Mouse (Mus musculus): Measurements from ENCODE around the gene Oas3.
"Not testable (repeated sequence)": the region's sequence is repeated elsewhere in the genome, so short reads cannot be mapped to it uniquely, and the experiment has no call there.

Oas3 gene

DNA sequence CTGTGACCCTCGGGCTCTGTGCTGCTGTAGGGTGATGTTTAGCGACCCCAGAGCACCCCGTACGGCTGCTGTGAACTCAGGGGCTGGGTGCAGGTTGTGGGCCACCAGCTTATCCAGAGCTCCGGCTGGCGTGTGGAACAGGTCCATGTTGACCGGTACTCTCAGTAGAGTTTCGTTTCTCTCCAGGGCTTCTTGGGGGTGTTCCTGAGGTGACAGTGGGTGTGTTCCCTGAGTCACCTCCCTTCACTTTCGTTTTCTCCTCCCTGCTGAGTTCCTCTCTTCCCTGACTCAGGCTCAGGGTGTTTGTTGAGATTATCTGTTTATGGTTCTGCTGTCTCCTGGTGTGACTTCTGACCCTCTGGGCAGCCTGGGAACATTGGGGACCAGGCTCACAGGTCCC lies at the start of gene Oas3:
TSS of gene Oas3 (minus strand) at position 184 of the 400 bp plus-strand sequence.
- DNase-seq (ENCODE audit: low read depth): no peak

DNA sequence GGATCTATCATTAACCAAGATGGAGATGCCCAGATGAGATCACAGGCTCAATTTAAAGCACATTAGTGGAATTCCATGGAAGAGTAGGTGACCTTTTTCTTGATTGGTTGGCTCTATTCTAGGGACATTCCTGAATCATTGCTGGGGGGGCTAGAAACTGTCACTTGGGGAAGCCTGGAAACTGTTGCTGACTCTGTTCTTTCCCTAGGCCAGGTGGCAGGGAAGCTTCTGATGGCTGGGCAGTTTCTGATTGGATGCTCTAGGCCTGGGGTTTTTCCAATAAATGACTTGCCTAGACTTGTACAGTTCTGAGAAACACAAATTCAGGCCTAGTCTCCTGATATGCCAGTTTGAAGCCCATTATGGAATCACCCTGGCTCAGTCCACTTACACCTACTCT lies 41.5 kb upstream of the Oas3 start:
- DNase-seq (ENCODE audit: low read depth): no peak

DNA sequence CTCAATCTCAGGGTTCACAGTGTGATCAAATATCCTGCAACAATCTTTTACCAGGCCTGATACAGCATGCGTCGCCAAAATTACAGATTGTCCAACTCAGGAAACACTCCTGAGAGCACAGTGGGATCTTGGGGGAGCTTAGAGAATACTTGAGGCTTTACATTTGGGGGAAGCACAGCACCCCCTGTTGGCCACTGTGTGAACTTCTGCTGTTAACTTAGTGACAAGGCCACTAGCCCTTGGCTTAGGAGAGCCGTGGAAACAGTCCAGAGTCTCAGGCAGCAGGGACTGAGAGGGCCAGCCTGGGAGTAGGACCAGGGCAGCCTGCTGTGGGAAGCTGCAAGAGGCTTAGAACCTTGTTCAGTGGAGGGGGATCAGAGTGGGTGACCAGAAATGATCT lies 38.5 kb upstream of the Oas3 start:
- peak; percentile 33 for DNase-seq (ENCODE audit: low read depth)

DNA sequence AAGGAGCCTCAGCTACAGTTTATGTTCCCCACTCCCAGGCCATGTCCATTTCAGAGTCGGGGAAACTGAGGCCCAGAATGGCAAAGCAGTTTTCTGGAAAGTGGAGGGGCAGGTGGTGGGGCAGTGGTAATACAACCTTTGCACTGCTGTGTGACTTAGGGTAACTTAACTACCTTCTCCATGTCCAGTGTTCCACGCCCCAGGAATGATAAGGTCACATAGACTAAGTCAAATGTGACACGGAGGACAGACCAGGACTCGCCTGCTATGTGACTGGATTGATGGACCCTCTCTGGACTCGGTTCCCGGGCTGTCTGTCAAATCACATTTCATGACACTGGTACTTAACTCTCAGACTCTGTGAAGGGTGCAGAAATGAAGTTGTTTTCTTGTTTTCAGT lies 35.6 kb upstream of the Oas3 start:
- DNase-seq (ENCODE audit: low read depth): no peak

DNA sequence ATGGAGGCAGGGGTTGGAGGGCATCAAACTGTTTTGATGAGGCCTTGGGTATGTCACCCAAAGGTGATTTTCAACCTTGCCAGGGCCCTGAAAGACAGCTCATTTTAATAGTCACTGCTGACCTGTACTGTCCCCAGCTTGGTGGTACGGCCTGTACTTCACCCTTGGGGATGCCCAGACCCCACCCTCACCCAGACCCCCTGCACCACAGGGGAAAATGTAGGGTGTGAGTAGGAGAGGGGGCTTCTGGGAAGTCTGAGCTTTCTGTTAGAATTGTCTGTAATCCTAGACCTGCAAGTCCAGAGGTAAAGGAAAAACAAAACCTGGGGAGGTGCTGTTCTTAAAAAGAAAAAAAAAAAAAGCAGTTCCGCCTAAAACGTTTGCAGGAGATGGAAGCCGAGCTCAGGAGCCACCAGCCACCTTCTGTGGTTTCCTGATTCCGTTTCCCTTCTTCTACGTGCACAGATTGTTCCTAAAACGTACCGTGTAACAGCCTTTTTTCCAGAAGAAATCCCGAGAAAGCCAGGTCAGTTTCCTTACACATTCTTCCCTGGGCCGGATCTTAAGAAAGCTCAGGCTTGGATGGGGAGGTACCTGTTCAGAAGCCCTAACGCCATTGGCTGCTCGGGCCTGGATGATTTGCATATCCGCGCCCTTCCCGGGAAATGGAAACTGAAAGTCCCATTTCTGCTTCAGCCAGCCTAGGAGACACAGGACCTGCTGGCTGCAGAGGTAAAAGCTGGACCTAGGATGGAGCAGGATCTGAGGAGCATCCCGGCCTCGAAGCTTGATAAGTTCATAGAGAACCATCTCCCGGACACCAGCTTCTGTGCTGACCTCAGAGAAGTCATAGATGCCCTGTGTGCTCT lies 34.7 kb upstream of the Oas3 start, which contains the start of gene Oas1c:
TSS of gene Oas1c (minus strand) at position 564 of the 869 bp plus-strand sequence.
- peak; percentile 92 for DNase-seq (ENCODE audit: low read depth)

DNA sequence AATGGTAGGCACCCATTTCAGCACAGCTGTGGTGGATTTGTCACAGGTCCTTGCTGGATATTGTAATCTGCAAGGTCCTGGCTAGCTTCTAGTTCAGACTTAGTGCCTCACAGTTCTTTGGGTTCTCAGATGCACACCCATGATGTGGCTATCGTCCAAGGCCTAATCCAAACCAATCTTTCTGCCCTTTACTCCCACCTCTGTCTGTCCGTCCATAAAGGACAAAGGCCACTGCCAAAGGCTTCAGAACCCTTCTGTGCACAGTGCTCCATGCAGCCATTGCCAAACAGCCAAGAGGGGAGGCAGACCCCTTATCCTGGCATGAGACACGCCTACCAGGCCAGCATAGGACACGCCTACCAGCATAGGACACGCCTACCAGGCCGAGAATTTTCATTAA lies 31.7 kb upstream of the Oas3 start:
- DNase-seq (ENCODE audit: low read depth): no peak

DNA sequence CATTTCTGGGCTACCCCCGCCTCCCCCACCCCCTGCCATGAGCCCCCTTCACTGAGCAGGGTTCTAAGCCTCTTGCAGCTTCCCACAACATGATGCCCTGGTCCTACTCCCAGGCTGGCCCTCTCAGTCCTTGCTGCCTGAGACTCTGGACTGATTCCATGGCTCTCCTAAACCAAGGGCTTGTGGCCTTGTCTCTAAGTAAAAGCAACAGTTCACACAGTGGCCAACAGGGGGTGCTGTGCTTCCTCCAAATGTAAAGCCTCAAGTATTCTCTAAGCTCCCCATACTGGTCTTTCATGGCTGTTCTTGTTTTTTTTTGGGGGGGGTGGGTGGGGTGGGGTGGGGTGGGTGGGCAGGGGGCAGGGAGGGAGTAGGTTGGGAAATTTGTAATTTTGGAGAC lies 29.0 kb upstream of the Oas3 start:
- peak; percentile 78 for DNase-seq (ENCODE audit: low read depth)

DNA sequence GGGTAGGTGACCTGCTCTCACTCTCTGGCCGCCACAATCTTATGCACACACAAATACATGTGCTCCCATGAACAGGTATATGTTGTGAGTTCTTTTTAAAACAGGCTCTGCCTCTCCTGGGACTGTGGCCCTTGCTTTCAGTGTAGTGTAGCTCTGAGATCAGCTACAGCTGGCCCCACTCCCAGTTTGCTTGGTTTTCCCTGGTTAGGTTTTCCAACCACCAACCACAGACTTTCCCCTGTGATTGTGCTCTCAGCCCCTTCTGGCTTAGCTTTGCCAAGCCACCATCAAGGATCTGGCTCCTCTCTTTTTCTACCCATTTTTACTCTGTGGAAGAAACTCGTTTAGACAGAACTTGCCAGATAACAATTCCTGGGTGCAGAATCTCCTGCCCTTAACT lies 26.1 kb upstream of the Oas3 start:
- no peak for DNase-seq (ENCODE audit: low read depth)

DNA sequence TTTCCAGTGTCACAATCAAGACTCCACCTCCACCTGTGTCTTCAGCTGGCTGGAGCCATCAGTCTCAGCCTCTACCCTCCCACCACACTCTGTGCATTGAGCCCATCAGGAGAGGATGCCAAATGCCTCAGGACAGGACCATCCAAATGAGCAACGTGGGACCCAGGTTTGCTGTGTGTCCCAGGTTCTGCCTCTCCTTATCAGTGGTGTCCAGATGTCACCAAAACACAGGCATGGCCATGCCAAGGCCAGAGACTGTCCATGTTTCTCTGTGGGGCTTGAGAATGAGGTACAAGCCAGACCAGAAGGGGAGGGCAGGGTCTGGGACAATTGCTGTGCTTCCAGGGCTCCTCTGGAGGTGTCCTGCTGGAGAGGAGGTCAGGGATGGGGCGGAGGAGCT lies 21.5 kb upstream of the Oas3 start:
- DNase-seq (ENCODE audit: low read depth): not testable (repeated sequence)

DNA sequence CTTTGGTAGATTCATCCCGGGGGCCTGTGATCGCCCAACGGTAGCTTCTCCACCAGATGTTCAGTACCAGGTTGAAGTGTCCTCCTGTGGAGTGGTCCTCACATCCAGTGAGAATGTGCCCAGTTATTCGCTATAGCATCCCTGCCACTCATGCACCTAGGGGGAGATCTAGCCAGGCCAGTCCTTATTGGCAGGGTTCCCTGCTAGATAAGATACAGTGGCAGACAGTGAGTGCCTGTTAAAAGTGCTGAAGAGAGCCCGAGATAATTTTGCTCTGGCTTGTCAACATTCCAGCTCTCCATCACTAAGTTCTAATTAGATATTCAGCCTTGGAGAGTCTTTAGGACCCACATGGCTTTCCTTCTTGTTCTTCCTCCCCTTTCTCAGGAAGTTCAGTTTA lies 20.7 kb upstream of the Oas3 start:
- not testable (repeated sequence) for DNase-seq (ENCODE audit: low read depth)

DNA sequence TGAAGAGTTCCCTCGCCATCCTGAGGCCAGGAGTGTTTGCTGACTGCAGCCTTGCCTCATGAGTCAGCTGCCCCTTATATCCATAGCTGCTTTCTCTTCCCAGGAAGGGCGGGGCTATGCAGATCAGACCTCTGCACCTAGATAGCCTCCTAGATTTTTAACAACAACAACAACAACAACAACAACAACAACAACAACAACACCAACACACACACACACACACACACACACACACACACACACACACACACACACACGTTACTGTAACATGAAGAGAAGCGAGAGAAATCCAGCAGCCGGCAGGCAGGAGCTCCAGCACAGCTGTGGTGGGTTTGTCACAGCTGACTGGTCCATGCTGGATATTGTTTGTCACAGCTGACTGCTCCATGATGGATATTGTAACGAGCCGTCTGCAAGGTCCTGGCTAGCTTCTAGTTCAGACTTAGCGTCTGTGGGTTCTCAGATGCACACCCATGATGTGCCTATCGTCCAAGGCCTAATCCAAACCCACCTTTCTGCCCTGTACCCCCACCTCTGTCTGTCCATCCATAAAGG lies 18.1 kb upstream of the Oas3 start, which contains the start of gene Oas1e:
TSS of gene Oas1e (minus strand) at position 51 of the 555 bp plus-strand sequence.
- not testable (repeated sequence) for DNase-seq (ENCODE audit: low read depth)

DNA sequence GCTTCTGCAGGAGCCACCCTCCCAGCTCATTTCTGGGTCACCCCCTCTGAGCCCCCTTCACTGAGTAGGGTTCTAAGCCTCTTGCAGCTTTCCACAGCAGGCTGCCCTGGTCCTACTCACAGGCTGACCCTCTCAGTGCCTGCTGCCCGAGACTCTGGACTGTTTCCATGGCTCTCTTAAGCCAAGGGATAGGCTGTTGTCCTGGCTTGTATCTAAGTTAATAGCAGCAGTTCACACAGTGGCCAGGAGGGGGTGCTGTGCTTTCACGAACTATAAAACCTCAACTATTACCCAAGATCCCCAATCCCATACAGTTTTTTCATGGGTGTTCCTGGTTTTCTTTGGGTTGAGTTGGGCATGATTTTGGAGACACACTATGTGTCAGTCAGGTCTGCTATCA lies 15.6 kb upstream of the Oas3 start:
- DNase-seq (ENCODE audit: low read depth): peak; percentile 73

DNA sequence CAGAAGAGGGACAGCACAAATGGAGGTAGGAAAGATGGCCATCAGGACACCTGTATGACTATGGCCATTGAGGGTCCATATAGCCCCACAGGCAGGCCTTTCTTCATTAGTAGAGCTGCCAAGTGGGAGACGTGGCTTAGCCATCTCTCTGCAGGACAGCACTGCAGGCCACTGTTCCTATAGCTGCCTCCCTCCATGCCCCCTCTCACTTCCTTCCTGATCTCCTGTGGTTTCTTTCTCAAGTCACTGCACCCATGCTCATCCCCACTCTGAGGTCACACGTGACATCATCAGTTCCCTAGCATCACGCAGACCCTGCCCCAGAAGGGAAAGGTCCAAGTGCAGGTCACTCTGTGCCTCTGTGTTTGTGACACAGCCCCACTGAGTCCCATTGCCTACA lies 9.6 kb upstream of the Oas3 start:
- DNase-seq (ENCODE audit: low read depth): no peak

DNA sequence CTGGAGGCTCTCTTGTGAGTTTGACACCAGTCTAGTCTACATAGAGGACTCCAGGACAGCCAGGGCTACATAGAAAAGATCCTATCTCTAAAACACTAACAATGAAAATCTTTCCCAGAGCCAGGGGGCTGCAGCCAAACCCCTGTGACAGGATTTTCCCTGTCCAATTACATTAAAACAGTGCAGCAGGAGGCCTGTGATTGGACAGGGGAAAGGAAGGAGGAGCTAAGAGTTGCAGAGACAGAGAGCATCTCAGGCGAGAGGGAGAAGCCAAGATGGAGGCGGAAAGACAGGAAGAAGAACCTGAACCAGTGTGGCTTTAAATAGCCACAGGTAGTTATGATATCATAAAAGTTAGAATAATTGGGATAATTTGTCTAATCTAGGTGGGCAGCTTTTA lies 5.0 kb upstream of the Oas3 start:
- no peak for DNase-seq (ENCODE audit: low read depth)

DNA sequence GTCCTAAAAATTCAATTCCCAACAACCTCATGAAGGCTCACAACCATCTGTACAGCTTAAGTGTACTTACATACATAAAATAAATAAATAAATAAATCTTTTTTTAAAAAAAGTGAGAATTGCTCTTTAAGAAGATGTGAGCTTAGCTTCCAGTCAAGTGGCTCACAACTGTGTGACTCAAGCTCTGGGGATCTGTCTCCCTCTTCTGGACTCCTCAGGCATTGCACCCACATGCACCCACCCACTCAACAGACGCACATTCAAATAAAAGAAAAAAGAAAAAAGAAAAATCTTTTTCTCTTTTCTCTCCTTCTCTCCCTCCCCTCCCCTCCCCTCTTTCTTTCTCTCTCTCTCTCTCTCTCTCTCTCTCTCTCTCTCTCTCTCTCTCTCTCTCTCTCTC lies 4.2 kb upstream of the Oas3 start:
- peak; percentile 16 for DNase-seq (ENCODE audit: low read depth)

DNA sequence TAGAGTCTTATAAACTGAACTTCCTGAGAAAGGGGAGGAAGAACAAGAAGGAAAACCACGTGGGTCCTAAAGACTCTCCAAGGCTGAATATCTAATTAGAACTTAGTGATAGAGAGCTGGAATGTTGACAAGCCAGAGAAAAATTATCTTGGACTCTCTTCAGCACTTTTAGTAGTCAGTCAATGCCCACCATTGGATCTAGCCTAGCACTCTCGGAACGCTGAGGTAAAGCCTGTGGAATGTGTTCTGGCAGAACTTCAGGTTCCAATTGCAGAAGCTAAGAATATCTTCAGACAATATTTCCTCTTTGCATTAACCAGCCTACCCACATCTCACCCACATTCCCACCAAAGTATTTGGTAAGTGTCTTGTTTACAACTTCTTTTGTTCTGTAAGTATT lies 2.5 kb upstream of the Oas3 start:
- DNase-seq (ENCODE audit: low read depth): peak; percentile 65

DNA sequence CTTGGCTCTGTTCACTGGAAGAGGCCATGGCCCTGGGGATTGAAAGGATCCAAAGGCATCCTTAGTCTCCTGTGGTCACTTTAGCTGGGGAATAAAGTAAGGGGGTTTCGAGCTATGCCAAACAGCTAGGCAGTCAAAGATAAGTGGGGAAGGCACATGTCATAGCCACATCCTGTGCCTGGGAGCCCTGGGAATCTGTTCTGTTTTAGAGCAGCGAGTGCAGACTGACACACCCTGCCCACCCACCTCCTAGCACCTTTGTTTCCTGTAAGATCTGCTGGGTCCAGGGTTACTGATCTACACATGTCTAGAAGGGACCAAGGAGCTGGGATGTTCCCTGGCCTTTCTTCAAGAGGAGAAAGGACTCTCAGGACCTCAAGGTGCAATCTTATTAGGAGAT lies 1.5 kb upstream of the Oas3 start:
- no peak for DNase-seq (ENCODE audit: low read depth)

DNA sequence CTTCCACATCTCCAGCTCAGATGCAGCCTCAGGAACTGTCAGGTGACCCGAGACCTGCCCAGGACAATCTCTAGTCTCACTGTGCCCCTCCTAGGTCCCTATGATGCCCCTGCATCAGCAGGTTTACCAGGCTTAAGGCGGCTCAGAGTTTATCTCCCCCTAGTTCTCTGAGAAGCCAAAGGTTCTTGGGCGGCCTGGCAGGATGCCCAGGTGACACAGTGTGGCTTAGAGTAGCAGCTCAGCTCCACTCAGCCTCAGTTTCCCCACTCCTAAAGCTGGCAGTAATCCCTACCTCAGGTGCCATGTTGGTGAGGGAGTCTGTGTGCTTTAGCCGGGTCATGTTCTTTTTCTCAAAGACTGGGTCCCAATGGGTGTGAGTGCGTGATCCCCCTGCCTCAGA lies 660 bp downstream of the Oas3 start:
- no peak for DNase-seq (ENCODE audit: low read depth)

DNA sequence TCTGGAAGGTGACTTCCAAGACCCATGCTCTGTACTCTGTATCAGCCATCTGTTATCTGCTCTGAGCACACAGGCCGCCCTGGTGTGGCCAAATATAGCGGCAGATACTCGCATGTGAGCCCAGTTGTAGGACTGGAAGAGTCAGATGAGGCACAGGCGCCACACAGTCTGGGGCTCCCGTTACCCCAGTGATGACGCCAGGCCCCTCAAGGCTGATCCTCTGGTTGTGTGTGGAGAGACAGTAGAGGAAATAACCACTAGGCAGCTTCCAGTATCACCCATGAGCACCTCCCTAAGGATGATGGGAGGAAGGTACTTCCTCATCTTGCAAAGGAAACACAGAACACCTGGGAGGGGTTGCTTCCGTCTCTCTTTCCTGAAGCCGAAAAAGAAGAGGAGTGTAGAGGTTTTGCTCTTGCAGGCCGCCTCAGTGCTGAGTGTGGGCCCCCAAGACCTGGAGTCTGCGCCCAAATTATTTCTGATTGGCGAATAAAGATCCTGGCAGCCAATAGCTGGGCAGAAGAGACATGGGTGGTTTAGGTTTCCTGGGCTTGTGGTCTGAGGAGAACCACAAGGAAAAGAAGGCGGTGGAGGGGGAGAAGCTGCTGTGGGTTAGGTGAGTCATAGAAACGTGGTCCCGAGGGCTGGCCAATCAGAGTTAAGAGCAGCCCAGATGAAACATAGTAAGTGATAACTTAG lies 2.0 kb downstream of the Oas3 start:
- DNase-seq (ENCODE audit: low read depth): no peak

DNA sequence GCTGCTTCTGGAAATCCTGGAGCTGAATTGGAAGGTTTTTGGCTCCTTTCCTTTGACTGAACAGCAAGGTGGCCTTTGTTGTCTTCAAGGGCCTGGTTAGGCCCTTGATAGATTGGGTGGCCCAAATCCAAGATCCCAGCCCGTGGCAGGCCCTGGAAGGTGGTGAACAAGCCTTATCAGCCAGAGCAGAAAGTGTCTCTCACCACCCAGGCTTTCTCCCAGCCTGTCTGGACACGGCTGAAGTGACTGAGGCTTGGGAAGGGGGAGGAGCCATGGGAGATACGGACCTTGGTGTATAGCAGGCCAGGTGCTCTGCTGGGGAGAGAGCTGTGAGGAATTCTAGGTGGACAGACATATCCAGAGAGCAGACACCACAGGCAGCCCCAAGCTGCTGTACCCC lies 8.1 kb downstream of the Oas3 start:
- no peak for DNase-seq (ENCODE audit: low read depth)

DNA sequence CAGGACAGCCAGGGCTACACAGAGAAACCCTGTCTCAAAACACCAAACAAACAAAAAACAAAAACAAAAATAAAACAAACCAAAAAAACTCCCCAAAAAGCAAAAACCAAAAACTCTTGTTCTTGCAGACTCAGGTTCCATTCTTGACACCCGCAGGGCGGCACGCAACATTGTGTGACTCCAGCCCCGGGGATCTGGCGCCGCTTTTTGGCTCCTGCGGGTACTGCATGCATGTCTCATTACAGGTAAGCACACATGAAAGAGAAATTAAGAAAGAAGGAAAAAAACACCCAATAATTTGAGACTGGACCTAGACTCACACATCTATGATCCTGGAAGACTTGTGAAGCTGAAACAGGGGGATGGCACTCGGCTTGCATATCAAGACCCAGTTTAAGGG lies 12.5 kb downstream of the Oas3 start:
- no peak for DNase-seq (ENCODE audit: low read depth)

DNA sequence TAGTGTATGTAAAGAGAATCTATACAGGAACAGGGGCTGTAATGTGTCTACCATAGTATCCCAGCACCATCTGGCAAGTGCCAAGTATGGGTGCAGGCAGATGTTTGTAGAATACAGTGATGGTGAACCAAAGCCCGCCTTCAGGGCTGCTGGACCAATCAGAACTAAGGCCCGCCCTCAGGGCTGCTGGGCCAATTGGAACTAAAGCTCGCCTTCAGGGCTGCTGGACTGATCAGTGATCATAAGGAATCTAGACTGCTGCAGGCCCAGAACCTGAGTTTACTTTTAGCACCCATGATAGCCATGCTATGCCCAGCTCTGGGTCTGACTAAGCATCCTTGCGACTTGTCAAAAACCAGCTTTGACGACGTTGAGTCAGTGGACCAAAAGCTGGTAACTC lies 15.6 kb downstream of the Oas3 start:
- DNase-seq (ENCODE audit: low read depth): peak; percentile 26

DNA sequence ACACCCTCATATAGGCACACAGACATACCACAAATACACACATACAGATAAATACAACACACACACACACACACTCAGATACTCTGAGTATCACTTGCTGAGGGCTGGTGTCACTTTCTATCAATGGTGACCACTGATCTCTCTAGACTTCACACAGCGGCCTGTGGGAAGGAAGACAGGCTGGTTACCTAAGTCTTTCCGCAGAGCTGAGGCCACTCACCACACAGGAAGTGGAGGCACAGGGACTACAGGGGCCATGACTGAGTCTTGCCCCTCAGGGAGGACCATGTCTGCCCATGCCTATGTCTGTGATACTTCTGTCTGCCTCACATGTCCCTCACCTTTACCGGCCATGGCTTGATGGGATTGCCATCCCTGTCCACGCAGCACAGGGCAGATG lies 23.2 kb downstream of the Oas3 start:
- no peak for DNase-seq (ENCODE audit: low read depth)
